Mouse (Mus musculus): ENCODE results near the gene Cfap74.
A peak's percentile ranks its signal among the peaks of the same experiment; 100 is the strongest.

The Cfap74 gene

GRCm38 (mm10) chr4:155467237-155468010 is 58.4 kb downstream of the Cfap74 start:
- no peak for DNase-seq (ENCODE audit: low read depth, low spot score)

DNA sequence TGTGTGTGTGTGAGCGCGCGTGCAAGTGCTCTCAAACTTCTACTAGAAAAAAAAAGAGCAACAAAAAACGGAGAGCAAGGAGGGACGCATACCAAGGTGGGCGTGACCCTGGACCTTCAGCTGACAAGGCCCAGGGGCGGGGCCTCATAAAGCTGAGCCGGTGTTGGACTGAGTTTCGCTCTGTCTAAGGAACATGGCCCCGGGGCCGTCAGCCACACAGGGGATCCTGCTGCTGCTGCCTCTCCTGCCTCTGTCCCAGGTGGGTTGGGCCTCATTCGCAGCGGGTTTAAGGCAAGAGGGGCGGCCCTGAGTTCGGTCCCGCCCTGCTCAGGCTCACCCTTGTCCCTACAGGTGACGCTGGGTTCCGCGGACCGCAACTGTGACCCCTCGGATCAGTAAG is 60.0 kb downstream of the Cfap74 start, which contains the start of gene Tmem52:
TSS of gene Tmem52 (plus strand) at position 163 of the 400 bp plus-strand sequence.
- peak; percentile 83 for DNase-seq (ENCODE audit: low read depth, low spot score)

DNA sequence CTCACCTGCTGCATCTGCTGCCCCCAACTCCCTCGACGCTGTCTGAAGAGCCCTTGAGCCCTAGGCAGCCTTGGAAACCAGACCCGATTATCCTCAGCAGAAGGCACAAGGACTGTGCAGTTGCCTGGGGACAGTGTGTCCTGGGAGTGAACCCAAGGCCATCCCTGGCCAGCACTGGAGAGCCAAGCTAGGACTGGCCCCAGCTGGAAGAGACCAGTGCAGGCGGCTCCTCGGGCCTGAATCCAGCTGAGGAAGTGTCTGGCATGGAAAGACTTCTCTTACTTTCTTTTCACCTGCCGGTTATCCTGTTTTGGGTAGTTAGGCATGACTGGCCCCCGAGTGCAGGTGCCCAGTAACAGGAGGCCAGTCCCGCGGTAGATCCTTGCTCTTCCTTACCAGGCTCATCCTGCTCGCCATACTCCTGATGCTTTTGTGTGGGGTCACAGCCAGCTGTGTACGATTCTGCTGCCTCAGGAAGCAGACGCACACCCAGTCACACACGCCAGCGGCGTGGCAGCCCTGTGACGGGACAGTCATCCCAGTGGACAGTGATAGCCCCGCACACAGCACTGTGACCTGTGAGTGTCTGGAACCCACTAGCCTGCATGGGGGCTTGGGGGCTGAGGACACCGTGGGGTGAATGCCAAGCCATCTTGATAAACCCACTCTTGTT is 60.7 kb downstream of the Cfap74 start:
- no peak for DNase-seq (ENCODE audit: low read depth, low spot score)

- no peak for DNase-seq (ENCODE audit: low read depth, low spot score)
These were observed 61.4 kb downstream of the Cfap74 start for GRCm38 (mm10) chr4:155470263-155470953.

DNA sequence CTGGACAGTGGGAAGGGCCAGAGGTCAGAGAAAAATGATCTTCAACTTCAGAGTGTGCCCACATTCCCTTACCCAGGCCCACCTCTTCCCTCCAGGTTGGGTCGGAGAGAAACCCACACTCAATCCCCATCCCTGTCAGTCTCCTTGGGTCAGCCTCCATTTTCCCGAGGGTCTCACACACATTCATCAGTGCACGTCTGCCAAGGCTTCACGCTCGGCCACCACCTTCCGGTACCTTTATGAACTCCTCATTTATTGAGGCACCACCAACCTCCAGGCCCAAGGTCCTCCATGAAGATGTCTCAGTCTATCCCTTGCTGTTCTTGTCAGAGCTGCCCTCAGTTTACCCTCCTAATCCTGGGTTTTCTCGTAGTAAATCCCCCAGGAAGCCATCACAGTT is 62.0 kb downstream of the Cfap74 start:
- no peak for DNase-seq (ENCODE audit: low read depth, low spot score)

DNA sequence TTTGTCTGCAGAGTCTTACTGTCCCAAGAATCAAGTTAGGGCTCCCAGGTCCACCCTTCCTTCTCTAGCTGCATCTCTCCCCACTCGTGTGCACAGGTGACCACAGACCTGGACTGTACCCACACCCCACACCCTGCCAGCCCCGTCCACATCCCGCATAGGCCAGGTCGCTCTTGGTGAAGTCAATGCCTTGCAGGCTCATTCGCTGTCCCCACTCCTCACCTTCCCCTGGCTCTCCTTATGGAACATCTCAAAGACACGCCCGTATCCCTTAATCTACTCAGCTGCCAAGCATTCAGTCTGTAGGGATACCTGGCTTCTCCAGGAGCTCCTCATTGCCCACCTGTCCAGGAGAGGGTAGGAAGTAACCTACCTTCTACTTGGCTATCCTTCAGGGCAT is 62.4 kb downstream of the Cfap74 start:
- DNase-seq (ENCODE audit: low read depth, low spot score): no peak

DNA sequence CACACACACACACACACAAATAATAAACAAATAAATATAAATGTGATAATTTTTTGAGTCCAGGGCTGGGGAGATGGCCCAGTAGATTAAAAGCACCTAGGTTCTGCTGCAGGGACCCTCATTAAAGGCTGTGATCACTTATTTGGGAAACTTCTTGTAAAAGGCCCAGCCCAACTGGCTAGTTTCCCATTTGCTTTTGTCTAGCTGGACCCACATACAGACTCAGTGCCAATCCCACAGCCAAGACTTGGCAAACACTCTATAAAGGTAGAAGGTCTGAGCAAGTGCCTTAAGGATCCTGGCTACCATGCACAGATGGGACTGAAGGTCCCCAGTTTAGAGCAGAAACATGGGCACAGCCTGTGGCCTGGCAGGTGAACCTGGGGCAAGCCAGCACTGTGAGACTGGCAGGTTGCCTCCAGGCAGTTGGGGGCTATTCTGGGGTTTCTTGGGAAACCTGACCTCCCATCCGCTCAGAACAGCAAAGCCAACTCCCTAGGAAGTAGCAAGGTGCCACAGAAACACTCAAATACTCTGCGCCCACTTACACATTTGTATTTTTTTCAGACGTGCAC is 63.8 kb downstream of the Cfap74 start:
- DNase-seq (ENCODE audit: low read depth, low spot score): no peak

GRCm38 (mm10) chr4:155473319-155473718 is 64.3 kb downstream of the Cfap74 start:
- peak; percentile 49 for DNase-seq (ENCODE audit: low read depth, low spot score)

- DNase-seq (ENCODE audit: low read depth, low spot score): peak; percentile 81
These were observed 64.8 kb downstream of the Cfap74 start for GRCm38 (mm10) chr4:155473796-155474195.

GRCm38 (mm10) chr4:155481381-155482124 is 72.6 kb downstream of the Cfap74 start:
- DNase-seq (ENCODE audit: low read depth, low spot score): peak; percentile 86

GRCm38 (mm10) chr4:155482125-155482480 is 73.1 kb downstream of the Cfap74 start:
- no peak for DNase-seq (ENCODE audit: low read depth, low spot score)

DNA sequence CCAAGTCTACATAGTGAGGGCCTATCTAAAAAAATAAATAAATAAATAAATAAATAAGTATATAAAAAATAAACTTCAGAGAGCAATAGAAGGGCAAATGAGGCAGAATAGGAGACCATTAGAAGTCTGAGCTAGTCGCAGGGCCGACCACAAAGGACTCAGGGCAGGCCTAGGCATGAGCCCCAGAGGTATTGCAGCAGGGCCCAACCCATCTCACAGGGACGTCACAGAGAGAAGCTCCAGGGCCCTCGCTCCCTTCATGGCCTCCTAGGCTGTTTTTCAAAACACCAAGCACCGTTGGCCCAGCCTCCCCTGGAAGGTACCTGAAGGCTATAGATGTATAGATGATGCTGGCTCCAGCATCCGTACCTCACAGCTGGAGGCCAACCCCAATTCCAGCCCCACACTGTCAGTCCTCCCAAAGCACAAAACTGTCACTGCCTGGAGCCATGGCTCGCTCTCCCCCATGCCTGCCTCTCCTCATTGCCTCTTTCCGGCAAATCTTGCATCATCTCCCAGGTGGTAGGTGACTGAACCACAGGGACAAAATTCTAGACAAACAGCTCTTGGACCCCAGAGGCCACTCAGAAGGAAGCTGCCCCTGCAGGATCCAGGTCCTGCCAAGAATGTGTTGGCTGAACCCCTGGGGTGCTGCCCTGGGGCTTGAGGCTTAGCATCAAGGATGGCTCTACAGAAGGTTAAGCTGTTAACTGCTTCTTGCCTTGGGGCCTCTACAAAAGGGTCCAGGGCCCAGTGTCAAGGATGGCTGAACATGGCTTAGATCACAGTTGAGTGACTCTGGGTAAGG is 73.9 kb downstream of the Cfap74 start:
- DNase-seq (ENCODE audit: low read depth, low spot score): no peak

DNA sequence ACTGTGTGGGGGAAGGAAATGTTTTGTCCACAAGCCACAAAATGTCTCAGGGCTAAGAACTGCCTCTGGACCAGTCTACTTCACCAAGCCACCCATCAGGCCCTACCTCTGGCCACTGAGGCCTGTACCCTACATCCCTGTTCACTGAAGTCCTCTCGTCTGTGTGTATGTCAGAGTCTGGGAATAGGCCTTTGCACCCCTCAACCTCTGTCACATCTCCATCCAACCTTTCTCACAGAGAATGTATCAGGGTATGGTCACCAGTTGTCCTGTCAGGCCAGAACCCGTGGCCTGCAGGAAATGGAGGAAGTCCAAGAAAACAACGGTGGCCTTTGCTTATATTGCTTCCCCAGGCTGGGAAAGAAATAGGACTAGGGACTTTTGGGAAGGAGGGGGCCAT is 76.5 kb downstream of the Cfap74 start:
- no peak for DNase-seq (ENCODE audit: low read depth, low spot score)

DNA sequence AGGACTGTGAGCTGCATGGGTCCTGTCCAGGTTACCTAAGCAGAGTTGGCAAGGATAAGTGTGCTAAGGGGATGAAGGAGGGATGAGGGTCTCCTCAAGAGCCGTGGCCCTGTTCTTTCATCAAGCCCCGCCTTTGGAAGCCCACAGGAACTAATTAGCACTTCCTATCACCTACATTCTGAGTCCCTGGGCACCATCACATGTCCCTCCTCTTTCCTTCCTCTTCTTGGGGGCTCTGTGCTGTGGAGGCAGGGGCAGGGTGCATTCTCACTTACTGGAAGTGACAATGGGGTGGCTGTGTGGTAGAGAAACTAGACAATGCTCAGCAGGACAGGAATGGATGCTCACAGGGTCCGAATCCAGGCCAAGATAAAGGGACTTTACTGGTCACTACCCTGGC is 78.8 kb downstream of the Cfap74 start:
- no peak for DNase-seq (ENCODE audit: low read depth, low spot score)

- no peak for DNase-seq (ENCODE audit: low read depth, low spot score)
These were observed 79.4 kb downstream of the Cfap74 start for GRCm38 (mm10) chr4:155488232-155489025.

DNA sequence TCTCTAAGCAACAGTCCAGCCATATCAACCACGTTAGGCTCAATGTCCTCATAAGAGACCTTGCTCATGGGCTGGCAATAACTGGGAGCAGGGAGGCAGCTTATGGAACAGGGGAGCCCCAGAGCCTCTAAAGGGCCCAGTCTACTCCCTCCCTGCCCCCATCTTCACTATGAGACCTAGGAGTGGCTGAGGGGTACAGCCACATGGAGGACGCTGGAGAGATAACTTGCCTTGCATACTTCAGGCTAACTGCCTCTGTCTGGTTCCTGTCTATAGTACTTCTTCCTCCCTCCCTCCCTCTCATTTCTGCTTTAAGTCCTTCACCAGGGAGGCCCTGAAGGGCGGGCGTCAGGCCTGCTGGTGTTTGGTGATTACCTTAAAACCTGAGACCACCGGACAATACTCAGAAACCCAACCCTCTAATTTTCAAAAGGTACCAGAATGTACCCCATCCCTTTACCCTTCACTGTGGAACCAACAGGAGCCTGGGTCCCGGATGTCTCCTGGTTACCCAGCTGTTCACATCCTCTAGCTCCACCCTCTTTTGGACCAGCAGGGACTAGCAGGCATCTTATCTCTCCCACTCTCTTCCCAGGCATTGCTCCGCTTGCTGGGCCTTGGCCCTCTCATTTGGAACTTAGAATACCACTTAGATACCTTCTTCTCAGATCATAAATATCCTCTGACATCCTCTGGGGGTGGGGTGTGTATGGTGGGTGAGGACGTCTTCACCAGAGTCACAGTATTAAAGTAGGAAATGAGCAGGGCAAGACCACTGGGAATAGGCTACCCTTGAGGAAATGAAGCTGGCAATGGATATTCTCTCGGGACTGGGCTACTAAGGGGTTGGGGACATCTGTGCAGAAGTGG is 80.3 kb downstream of the Cfap74 start:
- DNase-seq (ENCODE audit: low read depth, low spot score): no peak

- no peak for DNase-seq (ENCODE audit: low read depth, low spot score)
These were observed 81.5 kb downstream of the Cfap74 start for GRCm38 (mm10) chr4:155490456-155490855.

- DNase-seq (ENCODE audit: low read depth, low spot score): peak; percentile 88
These were observed 82.1 kb downstream of the Cfap74 start, which contains the start of gene Gnb1 for GRCm38 (mm10) chr4:155490990-155491504. Gnb1 (plus strand) TSS chr4:155491361.

Data from ES-CJ7 (cell line).